Mouse (Mus musculus): ENCODE results near the gene Nfe2. TPM values are rescaled to one million over a fixed set of nuclear protein-coding genes. Genes with fewer than 3 reads are reported as not detected.

Nfe2 gene
- polyA plus RNA-seq, 1 experiment from 2014 or later, result 7.6 TPM

DNA sequence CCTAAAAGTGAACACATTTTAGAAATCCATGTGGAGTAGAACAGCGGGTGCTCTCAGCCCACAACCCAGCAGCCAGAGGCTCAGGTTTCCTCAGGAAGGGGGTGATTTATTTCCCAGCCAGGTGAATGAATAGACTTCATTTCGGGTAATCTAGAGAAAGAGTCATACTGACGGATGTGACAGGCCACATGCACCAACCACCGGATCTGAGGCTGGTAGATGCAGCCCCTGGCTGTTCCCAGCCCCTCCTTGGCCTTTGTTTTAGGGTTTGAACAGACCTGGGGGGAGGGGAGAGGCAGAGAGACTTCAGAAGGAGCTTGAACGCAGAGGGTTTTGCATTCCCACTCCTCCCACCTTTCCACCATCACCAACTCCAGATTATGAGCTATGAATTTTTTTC is 37.6 kb upstream of the Nfe2 start:
- Histone ChIP-seq H3K36me3 (ENCODE audit: control insufficient read depth, insufficient read depth, low read length) (peaks cover 5% of the 10 kb centered on the region), H3K4me1 (replicated peaks; ENCODE audit: control insufficient read depth, insufficient read depth, low read length) (peaks cover 35% of the 10 kb centered on the region), H3K27ac (ENCODE audit: low read depth, low read length) (peak overlapping the region; percentile 55), H3K4me2 (ENCODE audit: low read depth, low read length, severe bottlenecking) (no peak overlapping the region), H3K27me3 (ENCODE audit: control insufficient read depth, insufficient read depth, low read length) (no peaks in the 10 kb centered on the region), H3K9ac (ENCODE audit: low read length) (peak overlapping the region; percentile 18), H3K9me3 (ENCODE audit: control insufficient read depth, low read length) (no peaks in the 10 kb centered on the region), H3K4me3 (ENCODE audit: low read depth, low read length) (no peak overlapping the region)
- WGBS, result 6% methylated on average over 5 of the region's 5 CpGs
- DNase-seq (ENCODE audit: low spot score) (peak; percentile 65), ATAC-seq (replicated peaks; ENCODE audit: low FRiP score) (no peak)

DNA sequence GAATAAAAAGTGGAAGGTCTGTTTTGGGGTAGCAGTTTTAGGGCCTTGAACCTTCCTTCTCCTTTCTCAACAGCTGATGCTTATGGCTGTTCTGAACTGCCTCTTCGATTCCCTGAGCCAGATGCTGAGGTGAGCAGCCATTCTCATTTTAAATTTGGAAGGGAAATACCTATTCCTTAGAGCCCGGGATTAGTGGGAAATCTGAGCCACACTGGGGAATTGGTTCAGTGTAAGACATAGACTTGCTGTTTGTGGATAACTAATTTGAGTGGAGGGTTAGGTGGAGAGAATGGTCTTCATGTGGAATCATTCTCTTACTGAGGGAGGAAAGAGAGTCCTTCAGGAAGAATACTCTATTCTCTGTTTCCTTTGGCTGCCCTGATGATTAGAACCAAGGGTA is 36.4 kb upstream of the Nfe2 start:
- H3K4me1 ChIP-seq (replicated peaks; ENCODE audit: control insufficient read depth, insufficient read depth, low read length), result peaks cover 26% of the 10 kb centered on the region
- 80% methylated on average over 2 of the region's 2 CpGs for WGBS
- H3K27ac ChIP-seq (ENCODE audit: low read depth, low read length), result no peak overlapping the region
- no peaks in the 10 kb centered on the region for H3K9me3 ChIP-seq (ENCODE audit: control insufficient read depth, low read length)
- no peak overlapping the region for H3K4me3 ChIP-seq (ENCODE audit: low read depth, low read length)
- DNase-seq (ENCODE audit: low spot score) (no peak), ATAC-seq (replicated peaks; ENCODE audit: low FRiP score) (no peak)
- H3K4me2 ChIP-seq (ENCODE audit: low read depth, low read length, severe bottlenecking), result no peak overlapping the region
- no peak overlapping the region for H3K9ac ChIP-seq (ENCODE audit: low read length)
- H3K36me3 ChIP-seq (ENCODE audit: control insufficient read depth, insufficient read depth, low read length), result peaks cover 6% of the 10 kb centered on the region
- no peaks in the 10 kb centered on the region for H3K27me3 ChIP-seq (ENCODE audit: control insufficient read depth, insufficient read depth, low read length)

DNA sequence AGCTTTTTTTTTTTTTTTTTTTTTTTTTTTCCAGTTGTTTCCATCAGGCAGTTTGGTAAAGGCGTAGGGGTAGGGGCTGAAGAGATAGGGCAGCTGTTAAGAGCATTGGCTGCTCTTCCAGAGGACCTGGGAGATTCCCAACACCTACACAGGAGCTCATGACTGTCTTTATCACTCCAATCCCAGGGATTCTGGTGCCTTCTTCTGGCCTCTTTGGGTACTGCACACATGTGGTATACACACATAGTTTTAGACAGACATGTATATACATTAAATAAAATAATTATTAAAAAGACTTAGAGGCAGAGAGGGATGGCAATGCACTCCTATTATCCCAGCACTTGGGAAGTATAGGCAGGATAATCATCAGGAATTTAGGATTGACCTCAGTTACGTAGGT is 35.2 kb upstream of the Nfe2 start:
- H3K9ac ChIP-seq (ENCODE audit: low read length), result no peak overlapping the region
- H3K27ac ChIP-seq (ENCODE audit: low read depth, low read length), result no peak overlapping the region
- H3K9me3 ChIP-seq (ENCODE audit: control insufficient read depth, low read length), result no peaks in the 10 kb centered on the region
- DNase-seq (ENCODE audit: low spot score) (no peak), ATAC-seq (replicated peaks; ENCODE audit: low FRiP score) (no peak)
- no peaks in the 10 kb centered on the region for H3K27me3 ChIP-seq (ENCODE audit: control insufficient read depth, insufficient read depth, low read length)
- peaks cover 6% of the 10 kb centered on the region for H3K36me3 ChIP-seq (ENCODE audit: control insufficient read depth, insufficient read depth, low read length)
- H3K4me3 ChIP-seq (ENCODE audit: low read depth, low read length), result no peak overlapping the region
- 97% methylated on average over 2 of the region's 2 CpGs for WGBS
- H3K4me2 ChIP-seq (ENCODE audit: low read depth, low read length, severe bottlenecking), result no peak overlapping the region
- H3K4me1 ChIP-seq (replicated peaks; ENCODE audit: control insufficient read depth, insufficient read depth, low read length), result peaks cover 17% of the 10 kb centered on the region

- Histone ChIP-seq H3K9me3 (ENCODE audit: control insufficient read depth, low read length) (no peaks in the 10 kb centered on the region), H3K27me3 (ENCODE audit: control insufficient read depth, insufficient read depth, low read length) (no peaks in the 10 kb centered on the region), H3K27ac (ENCODE audit: low read depth, low read length) (no peak overlapping the region), H3K4me1 (replicated peaks; ENCODE audit: control insufficient read depth, insufficient read depth, low read length) (peaks cover 11% of the 10 kb centered on the region), H3K4me3 (ENCODE audit: low read depth, low read length) (no peak overlapping the region), H3K4me2 (ENCODE audit: low read depth, low read length, severe bottlenecking) (no peak overlapping the region), H3K36me3 (ENCODE audit: control insufficient read depth, insufficient read depth, low read length) (peaks cover 6% of the 10 kb centered on the region), H3K9ac (ENCODE audit: low read length) (no peak overlapping the region)
- 89% methylated on average over 4 of the region's 4 CpGs for WGBS
- ATAC-seq (replicated peaks; ENCODE audit: low FRiP score) (no peak), DNase-seq (ENCODE audit: low spot score) (no peak)
Measured at GRCm38 (mm10) chr15:103292673-103293345, 34.6 kb upstream of the Nfe2 start.

GRCm38 (mm10) chr15:103290843-103291242 is 32.6 kb upstream of the Nfe2 start:
- no peak for ATAC-seq (replicated peaks; ENCODE audit: low FRiP score)
- no peak overlapping the region for H3K27ac ChIP-seq (ENCODE audit: low read depth, low read length)
- H3K9ac ChIP-seq (ENCODE audit: low read length), result no peak overlapping the region
- H3K9me3 ChIP-seq (ENCODE audit: control insufficient read depth, low read length), result no peaks in the 10 kb centered on the region
- 92% methylated on average over 9 of the region's 9 CpGs for WGBS
- H3K27me3 ChIP-seq (ENCODE audit: control insufficient read depth, insufficient read depth, low read length), result no peaks in the 10 kb centered on the region
- H3K4me1 ChIP-seq (replicated peaks; ENCODE audit: control insufficient read depth, insufficient read depth, low read length), result peaks cover 6% of the 10 kb centered on the region
- H3K36me3 ChIP-seq (ENCODE audit: control insufficient read depth, insufficient read depth, low read length), result peaks cover 6% of the 10 kb centered on the region
- DNase-seq (ENCODE audit: low spot score), result peak; percentile 13
- no peak overlapping the region for H3K4me3 ChIP-seq (ENCODE audit: low read depth, low read length)
- no peak overlapping the region for H3K4me2 ChIP-seq (ENCODE audit: low read depth, low read length, severe bottlenecking)

DNA sequence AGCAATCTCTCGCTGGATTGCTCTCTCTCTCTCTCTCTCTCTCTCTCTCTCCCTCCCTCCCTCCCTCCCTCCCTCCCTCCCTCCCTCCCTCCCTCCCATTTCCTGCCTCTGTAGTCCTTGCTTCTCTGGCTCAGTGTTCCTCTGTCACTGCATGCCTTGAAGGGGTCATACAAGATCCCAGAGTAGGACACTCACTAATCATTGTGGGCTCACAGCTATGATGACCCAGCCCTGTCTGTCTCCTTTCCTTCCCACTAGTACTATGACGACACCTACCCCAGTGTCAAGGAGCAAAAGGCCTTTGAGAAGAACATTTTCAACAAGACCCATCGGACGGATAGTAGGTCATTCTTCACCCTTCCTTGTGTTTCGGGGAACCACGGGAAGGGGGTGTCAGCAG is 32.2 kb upstream of the Nfe2 start:
- DNase-seq (ENCODE audit: low spot score) (no peak), ATAC-seq (replicated peaks; ENCODE audit: low FRiP score) (no peak)
- Histone ChIP-seq H3K4me3 (ENCODE audit: low read depth, low read length) (no peak overlapping the region), H3K27ac (ENCODE audit: low read depth, low read length) (no peak overlapping the region), H3K4me1 (replicated peaks; ENCODE audit: control insufficient read depth, insufficient read depth, low read length) (peaks cover 1% of the 10 kb centered on the region), H3K9me3 (ENCODE audit: control insufficient read depth, low read length) (no peaks in the 10 kb centered on the region), H3K36me3 (ENCODE audit: control insufficient read depth, insufficient read depth, low read length) (peaks cover 6% of the 10 kb centered on the region), H3K27me3 (ENCODE audit: control insufficient read depth, insufficient read depth, low read length) (no peaks in the 10 kb centered on the region), H3K9ac (ENCODE audit: low read length) (no peak overlapping the region), H3K4me2 (ENCODE audit: low read depth, low read length, severe bottlenecking) (no peak overlapping the region)
- WGBS, result 88% methylated on average over 6 of the region's 6 CpGs

GRCm38 (mm10) chr15:103289600-103289999 is 31.4 kb upstream of the Nfe2 start:
- Histone ChIP-seq H3K27me3 (ENCODE audit: control insufficient read depth, insufficient read depth, low read length) (no peaks in the 10 kb centered on the region), H3K27ac (ENCODE audit: low read depth, low read length) (no peak overlapping the region), H3K4me3 (ENCODE audit: low read depth, low read length) (no peak overlapping the region), H3K9me3 (ENCODE audit: control insufficient read depth, low read length) (no peaks in the 10 kb centered on the region), H3K9ac (ENCODE audit: low read length) (no peak overlapping the region), H3K36me3 (ENCODE audit: control insufficient read depth, insufficient read depth, low read length) (peaks cover 6% of the 10 kb centered on the region), H3K4me1 (replicated peaks; ENCODE audit: control insufficient read depth, insufficient read depth, low read length) (no peaks in the 10 kb centered on the region), H3K4me2 (ENCODE audit: low read depth, low read length, severe bottlenecking) (no peak overlapping the region)
- 46% methylated on average over 5 of the region's 5 CpGs for WGBS
- ATAC-seq (replicated peaks; ENCODE audit: low FRiP score) (no peak), DNase-seq (ENCODE audit: low spot score) (no peak)

GRCm38 (mm10) chr15:103285778-103286417 is 27.7 kb upstream of the Nfe2 start:
- H3K27me3 ChIP-seq (ENCODE audit: control insufficient read depth, insufficient read depth, low read length), result no peaks in the 10 kb centered on the region
- no peaks in the 10 kb centered on the region for H3K9me3 ChIP-seq (ENCODE audit: control insufficient read depth, low read length)
- no peak overlapping the region for H3K27ac ChIP-seq (ENCODE audit: low read depth, low read length)
- H3K4me1 ChIP-seq (replicated peaks; ENCODE audit: control insufficient read depth, insufficient read depth, low read length), result no peaks in the 10 kb centered on the region
- peaks cover 2% of the 10 kb centered on the region; the same call in 1 of the 2 replicates for H3K36me3 ChIP-seq (ENCODE audit: control insufficient read depth, insufficient read depth, low read length)
- ATAC-seq (replicated peaks; ENCODE audit: low FRiP score) (no peak), DNase-seq (ENCODE audit: low spot score) (no peak)
- no peak overlapping the region for H3K4me3 ChIP-seq (ENCODE audit: low read depth, low read length)
- no peak overlapping the region; the same call in 1 of the 2 replicates for H3K9ac ChIP-seq (ENCODE audit: low read length)
- 82% methylated on average over 1 of the region's 1 CpGs for WGBS
- H3K4me2 ChIP-seq (ENCODE audit: low read depth, low read length, severe bottlenecking), result no peak overlapping the region

GRCm38 (mm10) chr15:103284647-103285046 is 26.4 kb upstream of the Nfe2 start:
- DNase-seq (ENCODE audit: low spot score) (no peak), ATAC-seq (replicated peaks; ENCODE audit: low FRiP score) (no peak)
- Histone ChIP-seq H3K4me3 (ENCODE audit: low read depth, low read length) (no peak overlapping the region), H3K4me1 (replicated peaks; ENCODE audit: control insufficient read depth, insufficient read depth, low read length) (no peaks in the 10 kb centered on the region), H3K27ac (ENCODE audit: low read depth, low read length) (no peak overlapping the region), H3K4me2 (ENCODE audit: low read depth, low read length, severe bottlenecking) (no peak overlapping the region), H3K27me3 (ENCODE audit: control insufficient read depth, insufficient read depth, low read length) (no peaks in the 10 kb centered on the region), H3K9me3 (ENCODE audit: control insufficient read depth, low read length) (no peaks in the 10 kb centered on the region), H3K36me3 (ENCODE audit: control insufficient read depth, insufficient read depth, low read length) (no peaks in the 10 kb centered on the region), H3K9ac (ENCODE audit: low read length) (no peak overlapping the region)
- WGBS, result 44% methylated on average over 2 of the region's 2 CpGs
